Mouse (Mus musculus) cerebellum, postnatal 36 days (tissue): ENCODE measurements around the gene Cyp4b1.
"Not testable (repeated sequence)": the region's sequence is repeated elsewhere in the genome, so short reads cannot be mapped to it uniquely, and the experiment has no call there.

Source experiments
- DNase-seq, 2 experiments: peaks; one replicate each; pipeline ENCODE4 v3.0.0; 2021 to 2022; ENCODE audit warnings: mixed read lengths in 2 of 2

The Cyp4b1 gene

GRCm38 (mm10) chr4:115647580-115647979 lies at the start of gene Cyp4b1:
TSS of gene Cyp4b1 (minus strand) at chr4:115647723.
- DNase-seq: no peak

- DNase-seq: no peak
Observed at GRCm38 (mm10) chr4:115686299-115686698, 38.8 kb upstream of the Cyp4b1 start.

- DNase-seq: no peak
Observed at GRCm38 (mm10) chr4:115659190-115659589, 11.7 kb upstream of the Cyp4b1 start.

- no peak for DNase-seq
Observed at GRCm38 (mm10) chr4:115657867-115658249, 10.3 kb upstream of the Cyp4b1 start.

- no peak for DNase-seq
Observed at GRCm38 (mm10) chr4:115657104-115657866, 9.8 kb upstream of the Cyp4b1 start.

GRCm38 (mm10) chr4:115656535-115656922 lies 9.0 kb upstream of the Cyp4b1 start:
- not testable (repeated sequence) for DNase-seq

GRCm38 (mm10) chr4:115655841-115656534 lies 8.5 kb upstream of the Cyp4b1 start:
- DNase-seq: not testable (repeated sequence)

- DNase-seq: no peak
Observed at GRCm38 (mm10) chr4:115650866-115651265, 3.3 kb upstream of the Cyp4b1 start.

- DNase-seq: no peak
Observed at GRCm38 (mm10) chr4:115649344-115649743, 1.8 kb upstream of the Cyp4b1 start.

GRCm38 (mm10) chr4:115648752-115649151 lies 1.2 kb upstream of the Cyp4b1 start:
- DNase-seq: no peak

- no peak for DNase-seq
Observed at GRCm38 (mm10) chr4:115645371-115645770, 2.2 kb downstream of the Cyp4b1 start.

- no peak for DNase-seq
Observed at GRCm38 (mm10) chr4:115642967-115643754, 4.4 kb downstream of the Cyp4b1 start.

GRCm38 (mm10) chr4:115625560-115625959 lies 22.0 kb downstream of the Cyp4b1 start:
- not testable (repeated sequence) for DNase-seq

- no peak for DNase-seq
Observed at GRCm38 (mm10) chr4:115614005-115614404, 33.5 kb downstream of the Cyp4b1 start.

GRCm38 (mm10) chr4:115600611-115601010 lies 46.9 kb downstream of the Cyp4b1 start, which contains the start of gene Cyp4a32:
TSS of gene Cyp4a32 (plus strand) at chr4:115600969.
- not testable (repeated sequence) for DNase-seq

- DNase-seq: no peak
Observed at GRCm38 (mm10) chr4:115596824-115597336, 50.6 kb downstream of the Cyp4b1 start.

- no peak for DNase-seq
Observed at GRCm38 (mm10) chr4:115596357-115596756, 51.2 kb downstream of the Cyp4b1 start.

GRCm38 (mm10) chr4:115583036-115583435 lies 64.5 kb downstream of the Cyp4b1 start:
- no peak for DNase-seq

- DNase-seq: no peak
Observed at GRCm38 (mm10) chr4:115575776-115576175, 71.7 kb downstream of the Cyp4b1 start.

- no peak for DNase-seq
Observed at GRCm38 (mm10) chr4:115575255-115575654, 72.3 kb downstream of the Cyp4b1 start.
